Mouse (Mus musculus): ENCODE results near the gene Gpr18.

DNA sequence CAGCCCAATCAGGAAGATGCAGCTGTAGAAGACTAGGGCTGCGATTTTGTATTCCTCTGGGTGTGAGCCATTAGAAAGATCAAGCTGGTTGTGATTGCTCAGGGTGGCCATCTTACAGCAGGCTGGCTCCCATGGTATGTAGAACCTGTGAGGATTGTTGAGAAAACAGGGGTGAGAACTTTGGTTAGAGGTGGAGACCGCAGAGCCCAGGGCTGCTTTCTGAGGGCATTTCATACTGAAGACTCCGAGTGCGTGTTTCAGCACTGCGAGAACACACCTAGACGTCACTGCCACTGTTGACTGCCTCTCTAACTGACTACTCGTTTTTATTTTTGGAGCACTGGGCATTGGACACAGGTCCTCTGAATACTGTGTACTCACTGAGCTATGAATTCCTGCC lies 3.1 kb downstream of the Gpr18 start:
- no peak for TF ChIP-seq CTCF (IDR thresholded peaks at IDR 0.05; ENCODE audit: borderline replicate concordance, extremely low read depth, insufficient read depth, insufficient read length)
- TF ChIP-seq POLR2A (IDR thresholded peaks at IDR 0.05; ENCODE audit: borderline replicate concordance, extremely low read depth, insufficient read depth, insufficient read length, poor library complexity, severe bottlenecking) = no peak

All from brain, embryonic 14.5 days (tissue).